Mouse (Mus musculus) stomach, postnatal 0 days (tissue): Measurements from ENCODE around the gene Akap13.

Source experiments
- CTCF ChIP-seq: IDR thresholded peaks from 2 replicates; pipeline ENCODE4 v1.5.1; 2016; ENCODE audit warnings: antibody characterized with exemption, low read depth, mild to moderate bottlenecking, moderate library complexity
- EP300 ChIP-seq: optimal IDR thresholded peaks from 2 replicates; pipeline ENCODE3; 2016; ENCODE audit warnings: antibody characterized with exemption

- TF ChIP-seq CTCF (no peak), EP300 (no peak)
Observed at GRCm38 (mm10) chr7:75627831-75628230, 172.5 kb downstream of the Akap13 start.
